Mouse (Mus musculus): ENCODE data around the gene Dus3l. TPM values are rescaled to one million over a fixed set of nuclear protein-coding genes. Genes with fewer than 3 reads are reported as not detected.

Dus3l gene
- polyA plus RNA-seq (2012; rRNA removed), result 75.7 and 94.5 TPM in 2 replicates

DNA sequence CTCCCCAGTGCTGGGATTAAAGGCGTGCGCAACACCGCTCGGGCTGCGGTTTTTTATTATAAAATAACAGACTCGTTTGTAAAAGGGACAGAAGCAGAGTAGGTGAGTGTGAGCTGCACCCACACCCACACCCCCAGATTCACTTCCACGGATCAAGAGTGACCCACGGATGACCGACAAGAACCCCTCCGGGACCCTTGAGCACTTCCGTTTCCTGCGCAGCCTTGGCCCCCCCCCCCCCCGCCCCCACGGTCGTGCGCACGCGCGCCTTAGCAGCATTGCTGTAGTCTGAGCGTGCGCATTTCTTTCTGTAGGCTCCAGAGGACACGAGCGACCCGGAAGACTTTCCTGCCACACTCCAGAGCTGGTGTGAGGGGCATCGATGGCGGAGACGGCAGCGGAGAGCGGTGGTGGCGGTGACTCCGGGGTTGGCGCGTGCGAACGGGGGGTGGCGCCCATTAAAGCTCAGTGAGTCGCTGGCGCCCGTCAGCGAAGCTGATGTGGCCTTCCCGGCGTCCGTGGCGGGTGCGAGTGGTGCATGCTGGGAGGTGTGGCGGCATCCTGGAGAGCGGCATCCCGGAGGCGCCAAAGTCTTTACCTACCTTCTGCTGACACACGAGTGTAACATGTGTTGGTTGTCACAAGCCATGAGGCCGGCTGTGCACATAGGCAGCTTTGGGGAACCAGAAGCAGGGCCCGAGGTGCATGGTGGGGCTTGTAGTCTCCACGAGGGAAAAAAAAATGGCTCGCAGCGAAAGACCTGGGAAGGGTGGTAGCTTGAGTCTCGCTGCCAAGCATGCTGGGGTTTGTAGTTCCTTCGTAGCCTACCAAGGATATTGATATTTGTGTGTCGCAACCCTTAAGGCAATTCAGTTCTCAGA is at the start of gene Dus3l:
Gene Dus3l (plus strand): TSS at position 284 of the 881 bp plus-strand sequence.

DNA sequence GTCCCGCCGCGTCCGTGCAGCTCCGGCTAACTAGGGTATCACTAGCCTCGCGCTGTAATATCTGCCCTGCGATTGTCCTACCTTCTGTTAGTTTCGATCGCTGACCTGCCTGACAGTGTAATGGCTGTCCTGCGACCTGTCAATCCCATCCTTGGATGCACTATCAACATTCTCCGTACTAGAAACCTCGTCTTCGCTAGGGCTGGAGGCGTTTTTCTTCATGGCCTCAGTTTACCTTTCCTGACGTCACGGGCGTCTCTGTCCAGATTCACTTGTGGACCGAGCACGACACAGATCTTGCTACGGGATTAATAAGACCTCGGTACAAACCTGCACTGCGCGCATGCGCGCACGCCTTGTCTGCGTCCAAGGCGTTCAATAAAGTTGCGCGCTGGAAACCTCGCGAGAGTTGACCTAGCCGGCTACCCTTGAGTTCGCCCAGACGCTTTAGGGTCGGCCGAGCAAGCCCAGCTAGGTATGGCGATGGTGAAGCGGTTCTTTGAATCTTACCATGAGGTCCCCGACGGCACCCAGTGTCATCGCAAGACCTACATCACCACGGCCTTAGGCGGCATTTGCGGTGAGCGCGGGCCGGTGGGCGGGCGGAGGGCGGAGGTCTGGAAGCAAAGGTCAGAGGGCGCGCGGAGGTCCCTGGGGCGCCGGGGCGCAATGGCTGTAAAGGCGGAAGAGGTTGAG is 47.0 kb upstream of the Dus3l start, which contains the start of the genes Ndufa11 and Vmac:
Gene Ndufa11 (plus strand): TSS at position 405 of the 696 bp plus-strand sequence.
Gene Vmac (minus strand): TSS at position 660 of the 696 bp plus-strand sequence.

DNA sequence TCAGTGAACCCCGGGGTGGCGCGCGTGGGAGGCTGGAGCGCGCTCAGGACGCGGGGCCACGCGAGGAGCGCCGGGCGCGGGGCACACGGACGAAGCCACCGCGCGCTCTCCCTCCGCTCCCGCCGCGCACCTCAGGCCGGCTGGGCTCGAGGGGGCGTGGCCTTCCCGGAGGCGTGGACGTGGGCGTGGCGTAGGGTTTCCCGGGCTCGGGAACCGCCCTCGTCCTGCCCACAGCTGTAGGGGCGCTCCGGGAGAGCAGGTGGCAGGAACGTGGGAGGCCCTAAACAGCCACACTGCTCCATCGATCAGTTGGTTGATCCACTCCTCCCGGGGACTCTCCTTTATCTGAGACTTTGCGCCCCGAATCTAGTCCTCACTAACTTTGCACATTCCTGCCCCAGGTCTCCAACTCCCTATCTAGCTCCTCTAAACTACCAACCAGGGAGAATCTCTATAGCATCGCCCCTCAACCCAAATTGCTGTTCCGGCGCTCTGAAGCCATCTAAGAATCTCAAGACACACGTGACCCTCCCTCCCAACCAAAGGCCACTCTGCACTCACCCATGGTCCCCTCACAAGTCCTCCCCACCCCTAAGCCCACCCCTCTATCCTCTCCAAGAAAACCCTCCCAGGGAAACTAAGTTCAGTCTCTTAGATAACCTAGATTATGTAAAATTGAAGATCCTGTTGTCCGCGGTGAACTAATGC is 7.0 kb upstream of the Dus3l start, which contains the start of gene Nrtn:
Gene Nrtn (minus strand): TSS at position 115 of the 708 bp plus-strand sequence.

DNA sequence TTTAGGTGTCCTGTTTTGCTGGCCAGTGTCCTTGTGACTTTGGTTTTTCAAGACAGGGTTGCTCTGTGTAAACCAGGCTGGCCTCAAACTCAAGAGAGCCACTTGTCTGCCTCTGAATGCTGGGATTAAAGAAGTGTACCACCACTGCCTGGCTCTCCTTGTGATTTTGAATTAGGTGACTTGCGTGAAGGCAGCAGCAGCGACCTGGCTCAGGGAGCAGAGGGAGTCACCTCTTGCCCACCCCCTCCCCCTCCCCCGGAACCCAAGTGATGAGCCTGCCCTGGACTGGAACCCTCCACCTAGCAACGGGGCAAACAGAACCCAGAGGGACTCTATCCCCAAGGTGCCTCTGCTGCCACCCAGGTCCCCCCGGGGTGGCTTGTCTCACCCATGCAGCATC is 5.4 kb downstream of the Dus3l start, which contains the start of gene Prr22:
Gene Prr22 (plus strand): TSS at position 301 of the 400 bp plus-strand sequence.

Other genes with a start within 250 kb of the Dus3l start
- 7.0 and 8.1 TPM in 2 replicates for gene Gm20219, start 210.4 kb upstream of the Dus3l start, polyA plus RNA-seq (2012; rRNA removed)
- 83.7 and 97.7 TPM in 2 replicates for gene Safb2, start 180.2 kb upstream of the Dus3l start, polyA plus RNA-seq (2012; rRNA removed)
- gene Safb, start 179.9 kb upstream of the Dus3l start, polyA plus RNA-seq (2012; rRNA removed), result 70.0 and 79.4 TPM in 2 replicates
- gene 2410015M20Rik, start 155.0 kb upstream of the Dus3l start, polyA plus RNA-seq (2012; rRNA removed), result 228 and 238 TPM in 2 replicates
- 3,218 and 3,337 TPM in 2 replicates for gene Rpl36, start 151.3 kb upstream of the Dus3l start, polyA plus RNA-seq (2012; rRNA removed)
- gene Lonp1, start 137.9 kb upstream of the Dus3l start, polyA plus RNA-seq (2012; rRNA removed), result 61.2 and 64.0 TPM in 2 replicates
- gene Catsperd, start 136.6 kb upstream of the Dus3l start, polyA plus RNA-seq (2012; rRNA removed), result 0.30 and 0.41 TPM in 2 replicates
- 77.0 and 80.9 TPM in 2 replicates for gene Ranbp3, start 91.5 kb upstream of the Dus3l start, polyA plus RNA-seq (2012; rRNA removed)
- 678 and 874 TPM in 2 replicates for gene Ndufa11, start 47.0 kb upstream of the Dus3l start, polyA plus RNA-seq (2012; rRNA removed)
- 29.0 and 41.6 TPM in 2 replicates for gene Vmac, start 46.7 kb upstream of the Dus3l start, polyA plus RNA-seq (2012; rRNA removed)
- 58.2 and 62.5 TPM in 2 replicates for gene Nrtn, start 7.2 kb upstream of the Dus3l start, polyA plus RNA-seq (2012; rRNA removed)
- gene Prr22, start 5.5 kb downstream of the Dus3l start, polyA plus RNA-seq (2012; rRNA removed), result 3.8 and 4.5 TPM in 2 replicates
- gene Rfx2, start 66.3 kb downstream of the Dus3l start, polyA plus RNA-seq (2012; rRNA removed), result 13.0 and 16.5 TPM in 2 replicates
- gene Acsbg2, start 109.7 kb downstream of the Dus3l start, polyA plus RNA-seq (2012; rRNA removed), result not detected in 2 replicates
- 0.05 and 0.22 TPM in 2 replicates for gene 1700061G19Rik, start 110.7 kb downstream of the Dus3l start, polyA plus RNA-seq (2012; rRNA removed)
- gene Mllt1, start 170.7 kb downstream of the Dus3l start, polyA plus RNA-seq (2012; rRNA removed), result 59.6 and 65.3 TPM in 2 replicates
- gene Acer1, start 217.4 kb downstream of the Dus3l start, polyA plus RNA-seq (2012; rRNA removed), result 73.6 and 84.8 TPM in 2 replicates
- 174 and 182 TPM in 2 replicates for gene Clpp, start 225.5 kb downstream of the Dus3l start, polyA plus RNA-seq (2012; rRNA removed)
- 70.7 and 72.3 TPM in 2 replicates for gene Alkbh7, start 232.6 kb downstream of the Dus3l start, polyA plus RNA-seq (2012; rRNA removed)
- 0.57 TPM in 1 of 2 replicates, not detected in the other for gene Pspn, start 235.3 kb downstream of the Dus3l start, polyA plus RNA-seq (2012; rRNA removed)
- gene Gtf2f1, start 246.5 kb downstream of the Dus3l start, polyA plus RNA-seq (2012; rRNA removed), result 31.0 and 35.2 TPM in 2 replicates
- gene Gm17949, start 246.7 kb downstream of the Dus3l start, polyA plus RNA-seq (2012; rRNA removed), result 0.24 TPM in 1 of 2 replicates, not detected in the other